Mouse (Mus musculus): Measurements from ENCODE around the gene Faah. TPM values are rescaled to one million over a fixed set of nuclear protein-coding genes. Genes with fewer than 3 reads are reported as not detected.
A peak's percentile ranks its signal among the peaks of the same experiment; 100 is the strongest.

The Faah gene
- polyA plus RNA-seq, 1 experiment, result 31.6 TPM

DNA sequence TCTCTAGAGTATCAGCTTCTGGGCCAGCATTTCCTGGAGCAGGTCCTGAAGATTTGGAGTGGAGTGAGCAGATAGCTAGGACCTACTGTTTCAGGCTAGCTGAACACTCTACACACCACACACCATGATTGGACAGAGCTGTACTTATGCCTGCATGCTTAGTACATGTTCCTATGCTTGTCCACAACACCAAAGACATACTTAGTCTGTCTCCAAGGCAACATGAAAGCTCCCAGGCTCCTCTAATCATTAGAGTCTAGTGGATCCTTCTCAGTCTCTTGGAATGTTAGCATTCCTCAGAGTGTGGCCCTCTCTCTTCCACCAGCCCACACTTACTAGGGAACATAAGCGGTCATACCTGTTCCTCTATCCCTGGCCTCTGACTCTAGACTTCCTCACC is 30.3 kb downstream of the Faah start:
- H3K4me1 ChIP-seq (ENCODE audit: control insufficient read depth, insufficient read depth, low read length), result peaks cover 13% of the 10 kb centered on the region
- H3K27me3 ChIP-seq (ENCODE audit: control insufficient read depth, insufficient read depth, low read length), result no peaks in the 10 kb centered on the region
- TF ChIP-seq CTCF (IDR thresholded peaks at IDR 0.05; ENCODE audit: control insufficient read depth, insufficient read depth, insufficient replicate concordance, low read depth, low read length) (no peak), POLR2A (IDR thresholded peaks at IDR 0.05; ENCODE audit: control insufficient read depth, low read depth, low read length) (no peak)
- no peak overlapping the region for H3K4me3 ChIP-seq (ENCODE audit: control insufficient read depth, low read depth, low read length)
- no peak overlapping the region for H3K27ac ChIP-seq (ENCODE audit: control insufficient read depth, insufficient read depth, low read depth, low read length)
- no peaks in the 10 kb centered on the region for H3K36me3 ChIP-seq (ENCODE audit: control insufficient read depth, insufficient read depth, low read length)

DNA sequence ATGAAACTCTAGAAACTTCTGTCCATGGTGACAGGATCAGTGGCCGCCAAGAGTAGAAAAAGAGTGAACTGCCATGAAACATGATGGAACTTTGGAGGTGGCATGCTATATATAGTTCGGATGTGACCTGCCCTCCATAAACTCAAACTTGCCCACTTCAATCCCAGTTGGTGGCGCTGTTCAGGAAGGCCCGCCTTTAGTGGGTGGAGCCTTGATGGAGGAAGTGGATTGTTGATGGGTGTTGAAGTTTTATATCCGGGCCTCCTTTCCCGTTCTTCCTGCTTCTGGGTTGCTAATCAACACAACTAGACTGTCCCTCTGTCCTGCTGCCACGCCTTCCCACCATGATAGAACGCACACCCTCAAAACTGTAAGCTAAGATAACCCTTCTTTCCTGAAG is 32.8 kb downstream of the Faah start:
- Histone ChIP-seq H3K27me3 (ENCODE audit: control insufficient read depth, insufficient read depth, low read length) (no peaks in the 10 kb centered on the region), H3K4me3 (ENCODE audit: control insufficient read depth, low read depth, low read length) (no peak overlapping the region; the same call in 1 of the 2 replicates)
- no peak for TF ChIP-seq POLR2A (IDR thresholded peaks at IDR 0.05; ENCODE audit: control insufficient read depth, low read depth, low read length)
- no peak for TF ChIP-seq CTCF (IDR thresholded peaks at IDR 0.05; ENCODE audit: control insufficient read depth, insufficient read depth, insufficient replicate concordance, low read depth, low read length)

DNA sequence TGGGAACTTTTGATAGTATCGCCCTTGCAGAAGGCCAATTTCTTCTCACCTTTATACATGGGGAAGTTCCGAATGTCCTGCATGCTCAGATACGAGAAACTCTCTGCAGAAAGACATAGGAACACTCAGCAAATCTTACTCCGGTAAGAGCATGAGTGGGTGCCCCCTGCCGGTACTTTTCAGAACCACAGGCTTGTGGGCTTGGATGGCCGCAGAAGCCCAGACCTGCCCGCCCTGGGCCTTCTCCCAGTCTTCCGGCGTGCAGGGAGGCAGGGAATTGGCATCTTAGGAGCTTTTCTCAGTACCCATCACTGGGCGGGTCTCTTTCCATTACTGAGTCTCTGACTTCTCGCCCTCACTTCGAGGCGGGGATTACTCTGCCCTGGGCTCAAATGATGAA is 33.6 kb downstream of the Faah start:
- H3K4me3 ChIP-seq (ENCODE audit: control insufficient read depth, low read depth, low read length), result peak overlapping the region; percentile 53
- TF ChIP-seq POLR2A (IDR thresholded peaks at IDR 0.05; ENCODE audit: control insufficient read depth, low read depth, low read length) (no peak), CTCF (IDR thresholded peaks at IDR 0.05; ENCODE audit: control insufficient read depth, insufficient read depth, insufficient replicate concordance, low read depth, low read length) (peak; percentile 67; the same call in 1 of the 2 replicates)
- peaks cover 13% of the 10 kb centered on the region for H3K4me1 ChIP-seq (ENCODE audit: control insufficient read depth, insufficient read depth, low read length)
- H3K27me3 ChIP-seq (ENCODE audit: control insufficient read depth, insufficient read depth, low read length), result no peaks in the 10 kb centered on the region
- no peak overlapping the region for H3K27ac ChIP-seq (ENCODE audit: control insufficient read depth, insufficient read depth, low read depth, low read length)
- no peaks in the 10 kb centered on the region for H3K36me3 ChIP-seq (ENCODE audit: control insufficient read depth, insufficient read depth, low read length)

More for the DNA sequence above, 32.8 kb downstream of the Faah start:
- Histone ChIP-seq H3K4me1 (ENCODE audit: control insufficient read depth, insufficient read depth, low read length) (peaks cover 13% of the 10 kb centered on the region), H3K27ac (ENCODE audit: control insufficient read depth, insufficient read depth, low read depth, low read length) (no peak overlapping the region), H3K36me3 (ENCODE audit: control insufficient read depth, insufficient read depth, low read length) (no peaks in the 10 kb centered on the region)

DNA sequence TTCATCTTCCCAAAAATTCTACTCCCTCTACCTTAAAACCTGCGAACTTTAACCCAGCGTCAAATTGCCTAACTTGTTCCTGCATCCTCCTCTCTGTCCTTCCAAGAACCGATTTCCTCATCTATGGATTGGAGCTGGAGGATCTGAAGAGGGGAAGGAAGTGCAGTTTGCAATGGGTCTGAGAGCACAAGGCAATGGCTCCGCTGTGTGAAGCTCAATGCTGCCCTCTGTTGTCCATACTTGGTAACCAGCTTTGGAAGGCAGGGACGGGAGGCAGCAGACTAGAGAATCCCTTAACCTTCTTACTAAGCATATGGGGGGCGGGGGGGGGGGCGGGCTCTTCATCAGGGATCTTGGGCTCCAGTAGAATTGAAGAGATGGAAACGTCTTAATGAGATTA is 37.0 kb downstream of the Faah start:
- TF ChIP-seq CTCF (IDR thresholded peaks at IDR 0.05; ENCODE audit: control insufficient read depth, insufficient read depth, insufficient replicate concordance, low read depth, low read length) (peak; percentile 88; the same call in 1 of the 2 replicates), POLR2A (IDR thresholded peaks at IDR 0.05; ENCODE audit: control insufficient read depth, low read depth, low read length) (no peak)
- Histone ChIP-seq H3K27ac (ENCODE audit: control insufficient read depth, insufficient read depth, low read depth, low read length) (no peak overlapping the region), H3K4me1 (ENCODE audit: control insufficient read depth, insufficient read depth, low read length) (peaks cover 13% of the 10 kb centered on the region), H3K36me3 (ENCODE audit: control insufficient read depth, insufficient read depth, low read length) (no peaks in the 10 kb centered on the region), H3K27me3 (ENCODE audit: control insufficient read depth, insufficient read depth, low read length) (no peaks in the 10 kb centered on the region), H3K4me3 (ENCODE audit: control insufficient read depth, low read depth, low read length) (no peak overlapping the region)

DNA sequence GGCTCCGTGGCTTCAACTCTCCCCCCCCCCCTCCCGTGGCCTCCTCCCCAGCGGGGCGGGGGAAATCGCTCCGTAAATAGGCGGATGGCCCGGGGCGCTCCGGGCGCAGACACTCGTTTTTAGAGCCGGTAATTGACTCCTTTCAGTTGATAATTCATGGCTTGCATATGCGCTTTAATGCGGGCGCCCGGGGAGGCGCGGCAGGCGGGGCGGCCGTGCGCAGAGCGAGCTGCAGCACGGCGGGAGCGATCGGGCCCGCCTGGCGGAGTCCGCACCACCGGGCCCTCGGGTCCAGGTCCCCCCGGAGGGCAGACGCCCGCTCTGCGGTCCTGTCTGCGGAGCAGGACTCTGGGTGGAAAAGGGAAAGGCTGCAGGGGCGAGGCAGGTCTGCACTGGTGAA is 38.3 kb downstream of the Faah start:
- no peak for TF ChIP-seq CTCF (IDR thresholded peaks at IDR 0.05; ENCODE audit: control insufficient read depth, insufficient read depth, insufficient replicate concordance, low read depth, low read length)
- TF ChIP-seq POLR2A (IDR thresholded peaks at IDR 0.05; ENCODE audit: control insufficient read depth, low read depth, low read length), result no peak
- Histone ChIP-seq H3K4me1 (ENCODE audit: control insufficient read depth, insufficient read depth, low read length) (peaks cover 4% of the 10 kb centered on the region), H3K36me3 (ENCODE audit: control insufficient read depth, insufficient read depth, low read length) (no peaks in the 10 kb centered on the region), H3K27me3 (ENCODE audit: control insufficient read depth, insufficient read depth, low read length) (no peaks in the 10 kb centered on the region), H3K27ac (ENCODE audit: control insufficient read depth, insufficient read depth, low read depth, low read length) (no peak overlapping the region), H3K4me3 (ENCODE audit: control insufficient read depth, low read depth, low read length) (no peak overlapping the region; the same call in 1 of the 2 replicates)

DNA sequence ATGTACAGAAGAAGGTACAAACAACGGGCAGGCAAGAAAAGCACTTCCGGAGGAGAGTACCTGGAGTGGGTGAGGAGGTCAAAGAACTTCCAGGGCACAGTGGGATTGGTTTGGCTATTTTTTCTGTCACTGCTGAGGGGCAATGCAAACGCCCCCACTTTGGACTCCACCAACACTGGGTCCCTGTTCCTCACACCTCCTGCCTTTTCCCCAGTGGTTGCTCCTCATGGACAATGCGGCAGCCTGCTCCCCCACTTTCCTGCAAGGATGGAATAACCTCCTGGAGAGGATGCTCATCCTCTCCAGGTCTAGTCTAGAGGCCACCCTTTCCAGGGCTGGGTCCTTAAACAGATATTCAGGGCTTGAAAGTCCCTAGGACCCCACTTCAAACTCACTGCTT is 38.8 kb downstream of the Faah start:
- Histone ChIP-seq H3K27ac (ENCODE audit: control insufficient read depth, insufficient read depth, low read depth, low read length) (no peak overlapping the region), H3K4me1 (ENCODE audit: control insufficient read depth, insufficient read depth, low read length) (no peaks in the 10 kb centered on the region; the same call in 1 of the 2 replicates)

DNA sequence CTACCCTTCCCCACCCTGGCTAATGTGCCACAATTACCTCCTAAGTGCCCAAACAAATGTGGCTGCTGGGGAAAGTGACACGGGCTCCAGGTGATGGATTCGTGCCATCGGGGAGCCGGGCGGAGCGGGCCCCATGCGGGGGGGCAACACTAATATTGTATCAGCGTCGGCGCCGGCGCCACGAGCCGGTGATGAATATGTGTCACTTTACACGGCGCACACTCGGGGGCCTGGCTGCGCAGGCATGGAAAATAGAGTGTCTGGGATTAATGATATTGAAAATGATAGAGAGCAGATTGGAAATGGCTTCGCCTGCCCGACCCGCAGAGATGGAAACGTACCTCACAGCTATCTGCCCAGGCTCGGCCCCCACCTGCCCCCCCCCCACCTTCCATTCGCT is 45.2 kb downstream of the Faah start:
- H3K4me3 ChIP-seq (ENCODE audit: control insufficient read depth, low read depth, low read length), result no peak overlapping the region

More for the DNA sequence above, 38.8 kb downstream of the Faah start:
- H3K27me3 ChIP-seq (ENCODE audit: control insufficient read depth, insufficient read depth, low read length), result no peaks in the 10 kb centered on the region
- no peaks in the 10 kb centered on the region for H3K36me3 ChIP-seq (ENCODE audit: control insufficient read depth, insufficient read depth, low read length)
- no peak overlapping the region for H3K4me3 ChIP-seq (ENCODE audit: control insufficient read depth, low read depth, low read length)
- TF ChIP-seq POLR2A (IDR thresholded peaks at IDR 0.05; ENCODE audit: control insufficient read depth, low read depth, low read length), result no peak
- TF ChIP-seq CTCF (IDR thresholded peaks at IDR 0.05; ENCODE audit: control insufficient read depth, insufficient read depth, insufficient replicate concordance, low read depth, low read length), result no peak

More for the DNA sequence above, 45.2 kb downstream of the Faah start:
- H3K36me3 ChIP-seq (ENCODE audit: control insufficient read depth, insufficient read depth, low read length), result no peaks in the 10 kb centered on the region
- no peaks in the 10 kb centered on the region; the same call in 1 of the 2 replicates for H3K4me1 ChIP-seq (ENCODE audit: control insufficient read depth, insufficient read depth, low read length)
- TF ChIP-seq CTCF (IDR thresholded peaks at IDR 0.05; ENCODE audit: control insufficient read depth, insufficient read depth, insufficient replicate concordance, low read depth, low read length) (no peak), POLR2A (IDR thresholded peaks at IDR 0.05; ENCODE audit: control insufficient read depth, low read depth, low read length) (no peak)
- H3K27ac ChIP-seq (ENCODE audit: control insufficient read depth, insufficient read depth, low read depth, low read length), result no peak overlapping the region
- no peaks in the 10 kb centered on the region for H3K27me3 ChIP-seq (ENCODE audit: control insufficient read depth, insufficient read depth, low read length)

All from testis, adult 2 months (tissue).